ENCODE assay signal across 7 mouse cellular contexts in genomic region chr8:94386214-94387026, GRCm38 (mm10). TPM values are rescaled to one million over a fixed set of nuclear protein-coding genes. Genes with fewer than 3 reads are reported as not detected.
DNase-seq lines count a peak whose midpoint lies in the region; ATAC-seq lines count a peak whose summit lies in the region.

TSS of gene Herpud1 (plus strand) at chr8:94386438.

- H3K9ac ChIP-seq in embryonic facial prominence, embryonic 11.5 days (replicated peaks; ENCODE audit: low read length) = peak within 1 kb of the TSS; percentile 77
- peak within 1 kb of the TSS; percentile 87 for H3K9ac ChIP-seq in limb, embryonic 11.5 days (ENCODE audit: low read length)
- peak within 1 kb of the TSS; percentile 95 for H3K9ac ChIP-seq in midbrain, embryonic 14.5 days (replicated peaks; ENCODE audit: low read length)

- DNase-seq in adrenal gland, postnatal 14 days = peak; percentile 99
- peak; percentile 96 for DNase-seq in embryonic facial prominence, embryonic 11.5 days (ENCODE audit: low spot score)
- peak; percentile 100 for DNase-seq in heart, adult 11 months
- DNase-seq in kidney, adult 18-20 months = peak; percentile 99
- peak; percentile 96 for DNase-seq in limb, embryonic 11.5 days (ENCODE audit: low spot score)
- peak; percentile 98 for DNase-seq in midbrain, embryonic 14.5 days
- peak; percentile 95 to 97 for DNase-seq in spleen, adult 18-20 months

- no peaks in the 10 kb centered on the region for H3K27me3 ChIP-seq in embryonic facial prominence, embryonic 11.5 days (ENCODE audit: control insufficient read depth, insufficient read depth, low read length)
- no peaks in the 10 kb centered on the region for H3K27me3 ChIP-seq in limb, embryonic 11.5 days (ENCODE audit: control insufficient read depth, insufficient read depth, low read length)
- H3K27me3 ChIP-seq in midbrain, embryonic 14.5 days (ENCODE audit: control insufficient read depth, insufficient read depth, low read length) = no peaks in the 10 kb centered on the region

- H3K4me3 ChIP-seq in embryonic facial prominence, embryonic 11.5 days (ENCODE audit: low read depth, low read length) = peak within 1 kb of the TSS; percentile 71
- peak within 1 kb of the TSS; percentile 79 for H3K4me3 ChIP-seq in limb, embryonic 11.5 days (ENCODE audit: low read depth, low read length)
- H3K4me3 ChIP-seq in midbrain, embryonic 14.5 days (replicated peaks; ENCODE audit: low read depth, low read length) = peak within 1 kb of the TSS; percentile 82

- peak; percentile 98 for ATAC-seq in embryonic facial prominence, embryonic 11.5 days (replicated peaks; ENCODE audit: insufficient number of reproducible peaks, low FRiP score, low TSS enrichment, low read depth)
- ATAC-seq in limb, embryonic 11.5 days (ENCODE audit: insufficient number of reproducible peaks, low FRiP score, low TSS enrichment, low read depth) = peak; percentile 98
- ATAC-seq in midbrain, embryonic 14.5 days (ENCODE audit: low FRiP score, low TSS enrichment) = peak; percentile 99

- no peaks in the 10 kb centered on the region for H3K9me3 ChIP-seq in embryonic facial prominence, embryonic 11.5 days (replicated peaks; ENCODE audit: control insufficient read depth, low read length)
- H3K9me3 ChIP-seq in limb, embryonic 11.5 days (ENCODE audit: control insufficient read depth, low read length) = no peaks in the 10 kb centered on the region
- no peaks in the 10 kb centered on the region for H3K9me3 ChIP-seq in midbrain, embryonic 14.5 days (ENCODE audit: control insufficient read depth, low read length)

- no peaks in the 10 kb centered on the region for H3K4me1 ChIP-seq in embryonic facial prominence, embryonic 11.5 days (ENCODE audit: control insufficient read depth, insufficient read depth, low read length)
- peaks cover 3% of the 10 kb centered on the region; the same call in 1 of the 2 replicates for H3K4me1 ChIP-seq in limb, embryonic 11.5 days (ENCODE audit: control insufficient read depth, insufficient read depth, low read length)
- peaks cover 13% of the 10 kb centered on the region for H3K4me1 ChIP-seq in midbrain, embryonic 14.5 days (ENCODE audit: control insufficient read depth, insufficient read depth, low read length)

- peaks cover under 1% of the 10 kb centered on the region for H3K36me3 ChIP-seq in embryonic facial prominence, embryonic 11.5 days (replicated peaks; ENCODE audit: control insufficient read depth, insufficient read depth, low read depth, low read length)
- H3K36me3 ChIP-seq in limb, embryonic 11.5 days (ENCODE audit: control insufficient read depth, insufficient read depth, low read length) = peaks cover 13% of the 10 kb centered on the region
- H3K36me3 ChIP-seq in midbrain, embryonic 14.5 days (ENCODE audit: control insufficient read depth, insufficient read depth, low read length) = peaks cover 22% of the 10 kb centered on the region

- 0% methylated on average over 64 of the region's 65 CpGs for WGBS in embryonic facial prominence, embryonic 11.5 days
- WGBS in limb, embryonic 11.5 days = 0% methylated on average over 53 of the region's 65 CpGs
- under 1% methylated on average over 65 of the region's 65 CpGs for WGBS in midbrain, embryonic 14.5 days

- H3K27ac ChIP-seq in embryonic facial prominence, embryonic 11.5 days (replicated peaks; ENCODE audit: low read depth, low read length) = peak within 1 kb of the TSS; percentile 36; the same call in 1 of the 2 replicates
- H3K27ac ChIP-seq in limb, embryonic 11.5 days (replicated peaks; ENCODE audit: low read depth, low read length) = 0 out of 2 replicates have a peak within 1 kb of the TSS, but pooled peaks have one; percentile 62
- H3K27ac ChIP-seq in midbrain, embryonic 14.5 days (replicated peaks; ENCODE audit: low read depth, low read length) = peak within 1 kb of the TSS; percentile 96

- peak within 1 kb of the TSS; percentile 89 for H3K4me2 ChIP-seq in embryonic facial prominence, embryonic 11.5 days (ENCODE audit: low read depth, low read length)
- peak within 1 kb of the TSS; percentile 86 for H3K4me2 ChIP-seq in limb, embryonic 11.5 days (ENCODE audit: low read depth, severe bottlenecking)
- H3K4me2 ChIP-seq in midbrain, embryonic 14.5 days (ENCODE audit: low read length) = peak within 1 kb of the TSS; percentile 93

RNA-seq across cellular contexts. Expression of gene Herpud1, which starts in this region (rescaled TPM):
- 112 and 114 TPM in 2 replicates for total RNA-seq in adrenal gland, postnatal 14 days (2021)
- 54.6 and 54.8 TPM in 2 replicates for polyA plus RNA-seq in embryonic facial prominence, embryonic 11.5 days (2014; fragmentation: Nextera tagmentation; extraction: Ambion mirVana)
- polyA plus RNA-seq in limb, embryonic 11.5 days (2014; fragmentation: Nextera tagmentation; extraction: Ambion mirVana) = 61.9 and 62.4 TPM in 2 replicates
- 60.9 and 72.2 TPM in 2 replicates for polyA plus RNA-seq in midbrain, embryonic 14.5 days (2014; fragmentation: Nextera tagmentation; extraction: Ambion mirVana)

Comparison
In these comparisons a context has a peak if more than half of its experiments do, and no peak if none do; other contexts are left out.
1. Peak in every context shown above with its lines: DNase-seq, ATAC-seq, H3K4me3 ChIP-seq and H3K27ac ChIP-seq.
2. H3K27ac ChIP-seq: peak in every context shown above with its lines; median percentile 96 in midbrain, embryonic 14.5 days; 62 in limb, embryonic 11.5 days; 36 in embryonic facial prominence, embryonic 11.5 days.